Mouse (Mus musculus) forebrain, embryonic 10.5 days (tissue): ENCODE data around the gene Slc1a2. TPM values are rescaled to one million over a fixed set of nuclear protein-coding genes. Genes with fewer than 3 reads are reported as not detected.

Experiments
- DNase-seq: peaks from one replicate; pipeline ENCODE4 v3.0.0-alpha.2; 2017; ENCODE audit warnings: low spot score; ENCODE audit errors: extremely low spot score
- H3K27ac ChIP-seq: fragments of 300-500 bp; sonication (generic); 2 replicates; pipeline ENCODE4 v1.5.1; 2016; ENCODE audit warnings: mild to moderate bottlenecking
- H3K27me3 ChIP-seq: fragments of 300-500 bp; sonication (generic); 2 replicates; pipeline ENCODE4 v1.6.1; 2016; ENCODE audit warnings: mild to moderate bottlenecking; ENCODE audit not compliant: poor library complexity, severe bottlenecking
- H3K36me3 ChIP-seq: fragments of 300-500 bp; sonication (generic); replicated peaks from 2 replicates; pipeline ENCODE4 v1.6.1; 2016; ENCODE audit warnings: mild to moderate bottlenecking, moderate library complexity
- H3K4me1 ChIP-seq: fragments of 300-500 bp; sonication (generic); 2 replicates; pipeline ENCODE4 v1.6.1; 2016
- H3K4me3 ChIP-seq: fragments of 300-500 bp; sonication (generic); 2 replicates; pipeline ENCODE4 v1.5.1; 2016; ENCODE audit warnings: mild to moderate bottlenecking, moderate library complexity
- H3K9me3 ChIP-seq: fragments of 300-500 bp; sonication (generic); 2 replicates; pipeline ENCODE4 v1.6.1; 2016; ENCODE audit warnings: mild to moderate bottlenecking, moderate library complexity
- WGBS: fragments of 180-500 bp; shearing (Covaris S2); methylation state at CpG from one replicate; pipeline ENCODE4 v1.1.7; 2016; 5-methylcytosine and 5-hydroxymethylcytosine counted together
- polyA plus RNA-seq: library from polyadenylated mRNA; unstranded; fragments of >200 nt; fragmentation: Nextera tagmentation; extraction: Ambion mirVana; gene quantifications from 2 replicates; pipeline ENCODE4 v1.2.1, GENCODE M21; 2016

Gene Slc1a2
- polyA plus RNA-seq, 1 experiment from 2014 or later, result 2.7 TPM

DNA sequence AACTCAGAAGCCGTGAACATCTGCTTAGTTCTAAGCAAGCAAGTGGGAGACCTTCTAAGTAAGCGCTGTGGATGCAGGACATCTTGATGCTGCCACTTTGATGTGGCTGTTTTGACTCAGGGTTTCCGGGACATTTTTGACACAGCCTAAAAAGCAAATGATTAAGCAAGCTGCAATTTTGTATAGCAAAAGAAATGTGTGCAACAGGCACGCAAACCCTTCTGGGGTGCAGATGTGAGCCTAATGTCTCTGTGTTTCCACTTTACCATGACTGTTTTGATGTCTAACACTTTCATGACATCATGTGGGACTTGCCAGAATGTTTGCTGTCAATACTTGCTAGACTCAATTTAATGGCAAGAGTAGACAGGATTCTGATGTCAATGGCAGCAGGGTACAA, 74.7 kb downstream of the Slc1a2 start:
- Histone ChIP-seq H3K36me3 (no peaks in the 10 kb centered on the region), H3K4me1 (peaks cover 18% of the 10 kb centered on the region), H3K4me3 (no peak overlapping the region), H3K27me3 (no peaks in the 10 kb centered on the region), H3K9me3 (no peaks in the 10 kb centered on the region), H3K27ac (no peak overlapping the region)
- no peak for DNase-seq
- 90% methylated on average over 4 of the region's 4 CpGs for WGBS

DNA sequence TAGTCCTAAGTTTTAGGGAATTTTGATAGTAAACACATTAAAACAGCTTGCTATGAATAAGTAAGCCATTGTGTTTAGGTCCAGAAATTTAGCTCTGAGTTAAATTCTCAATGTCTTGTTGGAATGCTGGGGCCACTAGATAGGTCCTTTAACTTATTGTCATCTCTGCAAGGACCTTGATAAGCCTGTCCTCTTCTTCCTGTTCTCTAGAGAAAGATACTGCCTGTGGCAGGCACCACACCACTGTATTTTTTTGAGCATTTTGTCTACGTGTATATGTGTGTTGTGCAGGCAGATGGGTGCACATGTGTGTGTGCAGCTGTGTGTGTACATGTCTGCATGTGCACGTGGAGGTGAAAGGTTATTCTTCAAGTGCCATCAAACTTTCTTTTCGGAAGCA, 75.6 kb downstream of the Slc1a2 start:
- Histone ChIP-seq H3K27ac (no peak overlapping the region), H3K27me3 (no peaks in the 10 kb centered on the region), H3K4me1 (peaks cover 18% of the 10 kb centered on the region), H3K36me3 (no peaks in the 10 kb centered on the region), H3K9me3 (no peaks in the 10 kb centered on the region), H3K4me3 (no peak overlapping the region)
- WGBS, result 89% methylated on average over 3 of the region's 3 CpGs
- DNase-seq, result no peak

DNA sequence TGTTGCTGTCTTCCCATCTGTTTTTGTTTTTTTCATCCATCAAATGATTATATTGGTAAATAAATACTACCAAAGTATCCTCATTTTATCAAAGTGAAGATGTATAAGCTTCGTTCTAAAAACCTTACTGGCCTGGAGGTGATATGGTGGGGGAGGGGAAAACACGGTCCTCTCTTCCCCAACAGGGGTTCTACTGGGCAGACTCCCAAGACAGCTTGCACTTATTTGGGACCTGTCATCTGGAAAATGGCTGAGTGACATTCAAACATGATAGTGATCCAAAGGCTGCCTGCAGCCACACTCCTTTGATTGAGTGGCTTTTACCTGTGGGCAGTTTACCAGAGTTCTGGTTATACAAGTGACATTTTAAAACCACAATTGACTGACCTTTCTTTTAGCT, 76.6 kb downstream of the Slc1a2 start:
- DNase-seq, result no peak
- H3K4me3 ChIP-seq, result no peak overlapping the region
- 82% methylated on average over 2 of the region's 2 CpGs for WGBS
- no peaks in the 10 kb centered on the region for H3K36me3 ChIP-seq
- H3K27ac ChIP-seq, result no peak overlapping the region
- no peaks in the 10 kb centered on the region for H3K9me3 ChIP-seq
- H3K27me3 ChIP-seq, result no peaks in the 10 kb centered on the region
- H3K4me1 ChIP-seq, result peaks cover 18% of the 10 kb centered on the region

DNA sequence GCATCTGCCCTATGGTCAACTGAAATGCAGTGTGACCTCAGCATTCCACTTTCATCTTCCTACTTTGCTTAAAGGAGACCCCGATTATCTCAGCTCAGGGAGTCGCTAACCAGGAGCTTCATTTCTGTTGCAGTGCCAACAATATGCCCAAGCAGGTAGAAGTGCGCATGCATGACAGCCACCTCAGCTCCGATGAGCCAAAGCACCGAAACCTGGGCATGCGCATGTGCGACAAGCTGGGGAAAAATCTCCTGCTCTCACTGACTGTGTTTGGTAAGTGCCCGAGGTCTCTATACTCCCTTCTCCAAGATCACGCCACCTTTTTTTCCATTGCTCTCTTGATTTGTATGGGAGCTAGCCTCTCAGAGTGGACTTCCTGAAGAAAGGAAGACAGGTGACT, 77.4 kb downstream of the Slc1a2 start:
- no peak for DNase-seq
- H3K4me1 ChIP-seq, result peaks cover 10% of the 10 kb centered on the region
- H3K4me3 ChIP-seq, result no peak overlapping the region
- no peak overlapping the region for H3K27ac ChIP-seq
- no peaks in the 10 kb centered on the region for H3K9me3 ChIP-seq
- no peaks in the 10 kb centered on the region for H3K27me3 ChIP-seq
- 94% methylated on average over 9 of the region's 9 CpGs for WGBS
- no peaks in the 10 kb centered on the region for H3K36me3 ChIP-seq

DNA sequence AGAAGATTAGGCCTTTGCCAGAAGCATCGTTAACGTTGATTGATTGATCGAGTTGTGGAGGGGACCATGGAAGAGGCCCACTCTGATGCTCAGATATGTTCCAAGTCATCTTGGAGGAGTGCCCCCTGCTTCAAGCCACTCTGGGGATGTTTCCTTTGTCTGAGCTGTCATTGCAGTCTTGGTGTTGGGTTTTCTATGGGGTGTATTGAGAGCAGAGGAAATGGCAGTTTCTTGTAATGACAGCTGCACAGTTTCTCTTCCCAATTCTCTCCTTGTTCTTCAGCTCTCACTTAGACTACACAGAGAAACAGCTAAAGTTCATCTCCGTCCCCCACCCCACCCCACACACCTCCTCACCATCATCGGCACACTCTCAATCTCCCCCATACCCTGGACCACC, 78.0 kb downstream of the Slc1a2 start:
- Histone ChIP-seq H3K27ac (no peak overlapping the region), H3K27me3 (no peaks in the 10 kb centered on the region), H3K36me3 (no peaks in the 10 kb centered on the region), H3K4me3 (no peak overlapping the region), H3K9me3 (no peaks in the 10 kb centered on the region), H3K4me1 (peaks cover 4% of the 10 kb centered on the region; the same call in 1 of the 2 replicates)
- WGBS, result 85% methylated on average over 5 of the region's 5 CpGs
- DNase-seq, result no peak

DNA sequence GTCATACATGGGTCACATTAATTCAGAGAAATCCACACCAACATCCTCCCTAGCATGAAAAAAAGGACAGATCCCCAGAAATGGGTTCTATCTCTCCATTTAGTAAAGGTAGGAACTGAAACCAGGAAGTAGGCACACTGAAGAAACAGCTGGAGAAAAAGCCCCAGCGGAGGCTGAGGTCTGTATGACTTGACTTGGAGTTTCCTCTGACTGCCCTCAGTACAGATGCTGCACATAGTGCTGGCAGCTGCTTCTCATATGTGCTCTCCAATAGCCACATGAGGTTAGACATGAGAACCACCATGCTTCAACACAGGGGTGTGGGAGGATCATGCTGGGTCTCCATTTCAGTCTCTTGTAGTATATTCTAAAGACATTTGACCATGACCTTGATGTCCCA, 80.4 kb downstream of the Slc1a2 start:
- Histone ChIP-seq H3K27ac (no peak overlapping the region), H3K9me3 (no peaks in the 10 kb centered on the region), H3K4me3 (no peak overlapping the region), H3K27me3 (no peaks in the 10 kb centered on the region), H3K4me1 (no peaks in the 10 kb centered on the region; the same call in 1 of the 2 replicates), H3K36me3 (no peaks in the 10 kb centered on the region)
- WGBS, result 94% methylated on average over 1 of the region's 1 CpGs
- no peak for DNase-seq

DNA sequence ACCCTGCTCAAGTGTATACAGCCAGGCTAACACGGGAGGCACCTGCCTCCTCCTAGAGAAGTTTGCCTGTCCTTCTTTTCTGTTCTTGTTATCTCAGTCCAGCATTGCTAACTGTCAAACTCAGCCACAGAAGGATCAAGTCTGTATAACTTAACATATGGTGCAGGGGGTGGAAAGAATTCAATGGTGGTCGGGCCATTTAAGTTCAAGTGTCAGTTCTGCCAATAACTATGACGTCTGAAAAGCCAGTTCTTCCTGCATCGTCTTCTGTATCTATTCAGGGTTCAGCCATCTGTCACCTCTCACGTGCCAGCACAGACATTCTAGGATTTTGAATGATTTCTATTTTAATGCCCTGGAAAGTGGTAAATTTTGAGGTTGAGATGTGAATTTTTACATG, 84.2 kb downstream of the Slc1a2 start:
- Histone ChIP-seq H3K27me3 (no peaks in the 10 kb centered on the region), H3K36me3 (no peaks in the 10 kb centered on the region), H3K4me1 (peaks cover 22% of the 10 kb centered on the region), H3K9me3 (no peaks in the 10 kb centered on the region), H3K27ac (no peak overlapping the region), H3K4me3 (no peak overlapping the region)
- no peak for DNase-seq
- 88% methylated on average over 5 of the region's 5 CpGs for WGBS

DNA sequence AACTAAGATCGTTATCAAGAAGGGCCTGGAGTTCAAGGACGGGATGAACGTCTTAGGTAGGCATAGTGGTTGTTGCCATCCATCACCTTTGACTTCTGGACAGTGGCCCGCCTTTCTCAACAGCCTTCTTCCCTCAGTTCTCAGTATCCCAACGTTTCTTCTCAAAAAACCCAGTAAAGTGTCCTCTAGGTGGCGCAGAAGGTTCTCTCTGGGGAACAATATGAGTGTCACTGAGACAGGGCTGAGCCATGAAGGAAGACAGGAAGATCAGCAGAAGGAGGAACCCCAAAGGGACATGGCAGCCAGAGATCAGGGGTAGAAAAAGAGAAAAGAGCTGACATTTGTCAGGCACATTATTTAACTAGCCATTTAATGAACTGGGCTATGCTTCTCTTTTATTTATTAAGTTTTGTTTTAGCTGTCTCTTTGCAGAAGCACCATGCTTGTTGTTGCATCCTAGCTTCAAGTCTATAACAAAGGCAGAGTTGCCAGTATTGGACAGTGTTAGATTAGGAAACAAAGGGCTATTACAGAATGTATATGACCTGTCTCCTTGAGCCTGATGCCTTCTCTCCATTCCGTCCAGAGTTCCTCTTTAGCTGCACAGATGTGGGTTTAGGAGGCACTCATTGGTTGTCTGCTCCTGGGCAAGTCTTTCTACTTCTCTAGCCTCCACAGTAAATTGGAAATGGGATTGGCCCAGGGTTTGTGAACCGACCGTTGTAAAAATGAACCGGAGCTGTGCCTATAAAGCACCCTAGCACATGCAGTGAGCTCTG, 85.6 kb downstream of the Slc1a2 start:
- peak overlapping the region; percentile 84 for H3K27ac ChIP-seq
- DNase-seq, result peak; percentile 27
- H3K4me1 ChIP-seq, result peaks cover 22% of the 10 kb centered on the region
- WGBS, result 60% methylated on average over 10 of the region's 10 CpGs
- no peaks in the 10 kb centered on the region for H3K36me3 ChIP-seq
- H3K9me3 ChIP-seq, result no peaks in the 10 kb centered on the region
- no peaks in the 10 kb centered on the region; the same call in 1 of the 2 replicates for H3K27me3 ChIP-seq
- no peak overlapping the region for H3K4me3 ChIP-seq

DNA sequence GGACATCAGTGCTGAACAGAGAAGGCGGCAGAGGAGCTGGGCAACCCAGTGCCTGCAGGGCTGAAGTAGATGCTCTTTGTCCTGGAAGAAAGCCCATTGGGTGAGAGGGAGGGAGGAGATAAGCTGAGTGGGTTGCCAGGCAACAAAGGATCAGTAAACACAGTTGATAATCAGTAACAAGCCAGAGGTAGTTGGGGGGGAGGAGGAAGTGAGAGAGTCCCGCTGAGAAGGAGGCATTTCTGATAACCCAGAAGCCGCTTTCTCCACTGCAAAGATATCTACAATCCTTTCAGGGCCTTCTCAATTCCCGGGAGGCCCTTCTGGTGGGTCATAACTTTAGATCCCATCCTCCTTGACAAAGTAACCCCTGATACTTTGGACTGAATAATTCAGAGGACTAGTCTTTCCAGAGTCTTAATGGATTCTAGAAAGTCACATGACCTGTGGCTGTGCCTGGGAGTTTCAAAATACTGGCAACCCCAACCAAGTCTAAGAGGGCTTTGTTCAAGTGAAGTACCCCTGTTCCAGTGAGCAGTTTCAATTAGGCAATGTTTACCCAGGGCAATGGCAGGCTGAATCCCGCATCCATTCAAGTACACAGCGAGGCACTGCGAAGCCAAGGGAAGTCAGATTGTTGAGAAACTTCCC, 86.9 kb downstream of the Slc1a2 start:
- H3K9me3 ChIP-seq, result no peaks in the 10 kb centered on the region
- no peaks in the 10 kb centered on the region; the same call in 1 of the 2 replicates for H3K27me3 ChIP-seq
- H3K4me3 ChIP-seq, result peak overlapping the region; percentile 36
- H3K4me1 ChIP-seq, result peaks cover 22% of the 10 kb centered on the region
- peak; percentile 77 for DNase-seq
- H3K36me3 ChIP-seq, result no peaks in the 10 kb centered on the region
- 7% methylated on average over 7 of the region's 7 CpGs for WGBS
- H3K27ac ChIP-seq, result peak overlapping the region; percentile 84

DNA sequence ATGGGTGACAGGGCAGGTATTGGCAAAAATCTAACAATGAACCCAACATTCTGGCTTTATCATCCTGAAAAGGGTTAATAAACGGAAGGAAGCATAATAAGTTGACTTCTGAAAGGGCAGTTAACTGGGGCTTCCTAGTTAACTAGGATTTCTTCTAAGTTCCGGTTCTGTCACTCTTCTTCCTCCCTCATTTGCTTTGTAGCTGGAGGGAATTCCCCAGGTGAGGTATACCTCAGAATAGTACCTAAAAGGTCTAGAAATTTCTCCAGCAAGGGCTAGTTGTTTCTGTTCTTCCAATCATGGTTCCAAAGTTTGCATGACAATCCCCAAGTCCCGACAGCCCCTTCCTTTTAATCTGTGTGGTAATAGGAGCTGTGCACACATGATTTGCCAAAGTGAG, 89.3 kb downstream of the Slc1a2 start:
- Histone ChIP-seq H3K27ac (no peak overlapping the region), H3K4me3 (no peak overlapping the region), H3K9me3 (no peaks in the 10 kb centered on the region), H3K4me1 (peaks cover 22% of the 10 kb centered on the region), H3K27me3 (no peaks in the 10 kb centered on the region; the same call in 1 of the 2 replicates), H3K36me3 (no peaks in the 10 kb centered on the region)
- DNase-seq, result no peak
- WGBS, result 88% methylated on average over 3 of the region's 3 CpGs

DNA sequence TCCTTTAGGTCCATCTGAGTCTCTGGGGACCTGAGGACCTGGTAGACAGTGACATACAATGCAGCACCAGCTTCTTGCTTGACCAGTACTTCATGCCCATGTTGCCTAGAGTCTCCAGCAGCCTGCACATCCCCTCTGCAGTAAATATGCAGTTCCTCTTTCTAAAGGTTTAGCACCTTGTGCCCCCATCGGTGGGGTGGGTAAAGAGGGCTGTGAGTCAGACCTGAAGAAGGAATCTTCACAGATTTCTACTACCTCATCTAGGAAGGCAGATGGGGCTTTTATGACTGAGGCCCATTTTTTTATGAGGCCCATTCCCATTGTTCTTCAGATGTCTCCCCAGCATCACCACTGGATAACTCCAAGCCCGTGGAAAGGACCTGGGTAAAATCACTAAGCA, 91.5 kb downstream of the Slc1a2 start:
- no peak overlapping the region for H3K27ac ChIP-seq
- H3K27me3 ChIP-seq, result no peaks in the 10 kb centered on the region; the same call in 1 of the 2 replicates
- DNase-seq, result no peak
- H3K4me3 ChIP-seq, result no peak overlapping the region
- H3K4me1 ChIP-seq, result peaks cover 11% of the 10 kb centered on the region
- 86% methylated on average over 2 of the region's 2 CpGs for WGBS
- H3K9me3 ChIP-seq, result no peaks in the 10 kb centered on the region
- no peaks in the 10 kb centered on the region for H3K36me3 ChIP-seq

DNA sequence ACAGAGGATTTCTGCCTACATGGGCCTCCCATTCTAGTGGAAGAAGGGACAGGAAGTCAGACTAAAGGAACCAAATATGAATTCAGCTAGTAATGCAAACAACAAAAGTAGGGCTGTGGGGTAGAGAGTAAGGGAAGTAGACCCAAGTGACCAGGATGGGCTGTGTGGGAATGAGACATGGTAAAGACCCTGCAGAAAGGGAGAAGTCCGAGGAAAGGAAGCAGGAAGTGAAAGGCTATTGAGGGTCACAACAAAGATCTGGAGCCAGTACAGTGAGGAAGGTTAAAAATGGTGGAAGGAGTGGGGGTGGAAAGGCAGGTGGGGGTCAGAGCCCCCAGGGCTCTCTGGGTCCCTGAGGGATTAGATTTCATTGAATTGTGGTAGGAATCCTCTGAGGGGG, 93.4 kb downstream of the Slc1a2 start:
- no peak overlapping the region for H3K27ac ChIP-seq
- no peaks in the 10 kb centered on the region for H3K36me3 ChIP-seq
- DNase-seq, result no peak
- 68% methylated on average over 1 of the region's 1 CpGs for WGBS
- no peaks in the 10 kb centered on the region for H3K4me1 ChIP-seq
- H3K9me3 ChIP-seq, result no peaks in the 10 kb centered on the region
- no peaks in the 10 kb centered on the region; the same call in 1 of the 2 replicates for H3K27me3 ChIP-seq
- H3K4me3 ChIP-seq, result no peak overlapping the region

DNA sequence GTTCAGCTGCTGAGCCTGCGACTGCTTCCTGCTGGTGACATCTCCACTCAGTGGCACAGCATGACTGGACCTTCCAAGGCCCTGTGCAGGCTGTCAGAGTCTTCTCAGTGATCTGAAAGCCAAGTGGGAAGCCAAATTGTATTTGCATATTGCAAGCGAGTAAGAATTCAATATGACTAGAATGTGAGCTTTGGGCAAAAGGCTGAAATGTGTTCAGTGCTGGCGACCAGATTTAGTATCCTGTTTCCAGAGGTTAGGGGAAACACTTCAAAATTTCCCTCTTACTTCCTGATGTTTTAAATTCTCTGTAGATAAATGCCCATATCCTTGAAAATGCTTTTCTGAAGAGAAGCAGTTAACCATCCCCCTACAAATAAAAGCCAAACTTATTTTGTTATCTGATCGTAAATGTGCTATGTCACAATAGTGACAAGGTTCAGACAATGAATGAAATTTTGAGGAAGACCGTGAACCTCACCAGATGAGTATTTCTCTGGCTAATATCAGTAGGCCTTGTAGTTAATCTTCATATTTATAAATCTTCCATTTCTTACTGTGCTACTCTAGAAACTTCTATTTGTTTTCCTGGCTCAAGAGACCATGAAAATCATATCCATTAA, 98.9 kb downstream of the Slc1a2 start:
- Histone ChIP-seq H3K36me3 (no peaks in the 10 kb centered on the region), H3K9me3 (no peaks in the 10 kb centered on the region), H3K4me3 (no peak overlapping the region), H3K27me3 (no peaks in the 10 kb centered on the region), H3K27ac (no peak overlapping the region), H3K4me1 (no peaks in the 10 kb centered on the region)
- no peak for DNase-seq
- WGBS, result 93% methylated on average over 5 of the region's 5 CpGs
